In the genomic region with DNA sequence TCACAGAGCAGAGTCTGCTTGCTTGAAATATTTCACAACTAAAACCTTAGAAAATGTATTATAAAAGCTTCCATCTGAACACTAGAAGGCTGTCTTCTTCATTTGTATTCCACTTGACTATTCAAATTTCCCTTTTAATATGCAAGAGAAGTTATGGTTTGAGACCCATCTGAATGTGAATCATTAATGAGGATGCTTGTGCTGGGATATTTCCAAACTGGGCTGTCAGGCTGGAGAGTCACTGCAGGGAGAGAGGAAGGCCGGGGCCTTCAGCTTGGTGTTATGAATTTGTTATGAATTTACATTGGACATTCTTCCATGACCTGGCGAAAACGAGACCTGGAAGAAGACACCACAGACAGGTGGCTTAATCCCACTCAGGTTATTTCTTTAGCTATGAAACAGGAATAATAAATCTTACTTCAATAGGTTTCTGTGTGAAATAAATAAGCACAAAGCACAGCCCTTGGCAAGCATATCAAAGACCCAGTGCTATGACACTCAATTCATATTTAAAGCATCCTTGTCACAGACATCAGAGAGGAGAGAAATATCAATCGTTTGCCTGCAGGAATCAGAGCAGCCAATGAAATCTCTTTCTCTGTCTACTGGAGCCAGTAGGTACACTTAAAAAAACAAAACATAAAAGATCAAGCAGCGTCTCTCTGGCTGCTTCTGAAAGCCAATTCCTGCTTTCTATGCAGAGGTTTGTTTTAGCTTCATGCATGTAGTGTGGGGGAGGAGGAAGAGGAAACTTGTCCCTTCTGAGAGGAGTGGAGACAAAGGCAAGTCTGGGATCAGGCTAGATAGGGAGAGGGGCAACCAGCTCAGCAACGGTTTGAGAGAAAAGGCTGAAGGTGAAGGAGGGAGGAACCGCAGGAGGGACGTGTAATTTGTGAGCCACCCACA, we compare ENCODE assay signal across 19 mouse cellular contexts.
DNase-seq lines count a peak whose midpoint lies in the region; ATAC-seq and TF ChIP-seq lines count a peak whose summit lies in the region.
"Had no signal": no experiment of that assay in that cellular context is flagged by ENCODE, and none has a peak within 500 bp of the region (broad histone marks: within the 10 kb centered on the region; RNA-seq: fewer than 3 reads in every experiment).

No protein-coding gene starts in this region.

- no peak overlapping the region for H3K4me3 ChIP-seq in forebrain, embryonic 13.5 days
- no peak overlapping the region for H3K4me3 ChIP-seq in forebrain, embryonic 12.5 days (replicated peaks)
- no peak overlapping the region for H3K4me3 ChIP-seq in hindbrain, embryonic 15.5 days
- no peak overlapping the region for H3K4me3 ChIP-seq in midbrain, embryonic 14.5 days (replicated peaks; ENCODE audit: low read depth, low read length)
- no peak overlapping the region for H3K4me3 ChIP-seq in kidney, adult 2 months (ENCODE audit: insufficient read depth, low read depth, low read length)
- H3K4me3 ChIP-seq: embryonic facial prominence, embryonic 13.5 days; heart, embryonic 15.5 days; limb, embryonic 15.5 days had no signal

- H3K27me3 ChIP-seq in forebrain, embryonic 13.5 days = no peaks in the 10 kb centered on the region
- H3K27me3 ChIP-seq in forebrain, embryonic 12.5 days = no peaks in the 10 kb centered on the region
- no peaks in the 10 kb centered on the region for H3K27me3 ChIP-seq in hindbrain, embryonic 15.5 days
- no peaks in the 10 kb centered on the region for H3K27me3 ChIP-seq in midbrain, embryonic 14.5 days (ENCODE audit: control insufficient read depth, insufficient read depth, low read length)
- H3K27me3 ChIP-seq in kidney, adult 2 months (replicated peaks; ENCODE audit: control insufficient read depth, insufficient read depth, low read length) = no peaks in the 10 kb centered on the region
- H3K27me3 ChIP-seq: embryonic facial prominence, embryonic 13.5 days; heart, embryonic 15.5 days; limb, embryonic 15.5 days had no signal

- no peak overlapping the region for H3K4me2 ChIP-seq in forebrain, embryonic 13.5 days
- no peak overlapping the region for H3K4me2 ChIP-seq in forebrain, embryonic 12.5 days
- no peak overlapping the region for H3K4me2 ChIP-seq in hindbrain, embryonic 15.5 days
- peak overlapping the region; percentile 21 for H3K4me2 ChIP-seq in midbrain, embryonic 14.5 days (ENCODE audit: low read length)
- H3K4me2 ChIP-seq: embryonic facial prominence, embryonic 13.5 days; heart, embryonic 15.5 days; limb, embryonic 15.5 days had no signal

- no peaks in the 10 kb centered on the region for H3K4me1 ChIP-seq in forebrain, embryonic 13.5 days
- H3K4me1 ChIP-seq in forebrain, embryonic 12.5 days = peaks cover 8% of the 10 kb centered on the region; the same call in 1 of the 2 replicates
- peaks cover 6% of the 10 kb centered on the region; the same call in 1 of the 2 replicates for H3K4me1 ChIP-seq in hindbrain, embryonic 15.5 days (replicated peaks)
- H3K4me1 ChIP-seq in midbrain, embryonic 14.5 days (ENCODE audit: control insufficient read depth, insufficient read depth, low read length) = peaks cover 20% of the 10 kb centered on the region
- H3K4me1 ChIP-seq in kidney, adult 2 months (ENCODE audit: control insufficient read depth, insufficient read depth, low read length) = no peaks in the 10 kb centered on the region
- H3K4me1 ChIP-seq: embryonic facial prominence, embryonic 13.5 days; heart, embryonic 15.5 days; limb, embryonic 15.5 days had no signal

- WGBS in forebrain, embryonic 13.5 days = 30% methylated on average over 8 of the region's 8 CpGs
- 42% methylated on average over 8 of the region's 8 CpGs for WGBS in forebrain, embryonic 12.5 days
- WGBS in hindbrain, embryonic 15.5 days = 28% methylated on average over 8 of the region's 8 CpGs
- 17% methylated on average over 8 of the region's 8 CpGs for WGBS in midbrain, embryonic 14.5 days
- WGBS in kidney, adult 2 months = 40% methylated on average over 8 of the region's 8 CpGs

- no peaks in the 10 kb centered on the region for H3K9me3 ChIP-seq in forebrain, embryonic 13.5 days (replicated peaks)
- H3K9me3 ChIP-seq in forebrain, embryonic 12.5 days = no peaks in the 10 kb centered on the region
- H3K9me3 ChIP-seq in hindbrain, embryonic 15.5 days = no peaks in the 10 kb centered on the region
- H3K9me3 ChIP-seq in midbrain, embryonic 14.5 days (ENCODE audit: control insufficient read depth, low read length) = no peaks in the 10 kb centered on the region
- H3K9me3 ChIP-seq: embryonic facial prominence, embryonic 13.5 days; heart, embryonic 15.5 days; limb, embryonic 15.5 days had no signal

- TF ChIP-seq CTCF in kidney, adult 2 months (conservative IDR thresholded peaks at IDR 0.05; ENCODE audit: insufficient read depth, insufficient read length, low read depth, low read length) = no peak

- no peaks in the 10 kb centered on the region for H3K36me3 ChIP-seq in forebrain, embryonic 13.5 days (ENCODE audit: poor library complexity, severe bottlenecking)
- H3K36me3 ChIP-seq in forebrain, embryonic 12.5 days (replicated peaks) = no peaks in the 10 kb centered on the region
- no peaks in the 10 kb centered on the region for H3K36me3 ChIP-seq in hindbrain, embryonic 15.5 days
- no peaks in the 10 kb centered on the region for H3K36me3 ChIP-seq in midbrain, embryonic 14.5 days (ENCODE audit: control insufficient read depth, insufficient read depth, low read length)
- no peaks in the 10 kb centered on the region for H3K36me3 ChIP-seq in kidney, adult 2 months (ENCODE audit: control insufficient read depth, insufficient read depth, low read length)
- H3K36me3 ChIP-seq: embryonic facial prominence, embryonic 13.5 days; heart, embryonic 15.5 days; limb, embryonic 15.5 days had no signal

- peak; percentile 74 for ATAC-seq in forebrain, embryonic 13.5 days
- ATAC-seq in forebrain, embryonic 12.5 days (ENCODE audit: low FRiP score) = no peak
- no peak for ATAC-seq in hindbrain, embryonic 15.5 days (ENCODE audit: low FRiP score, low read depth)
- peak; percentile 84 for ATAC-seq in midbrain, embryonic 14.5 days (ENCODE audit: low FRiP score, low TSS enrichment)
- ATAC-seq in megakaryocyte-erythroid progenitor cell, adult 5-6 weeks (replicated peaks; ENCODE audit: low FRiP score, low TSS enrichment, poor library complexity, severe bottlenecking) = no peak
- ATAC-seq: lung, postnatal 0 days had no signal

- TF ChIP-seq POLR2A in kidney, adult 2 months (IDR thresholded peaks at IDR 0.05; ENCODE audit: low read depth, low read length) = no peak

- H3K27ac ChIP-seq in forebrain, embryonic 13.5 days = 0 out of 2 replicates have a peak overlapping the region, but pooled peaks have one; percentile 38
- H3K27ac ChIP-seq in forebrain, embryonic 12.5 days = no peak overlapping the region
- peak overlapping the region; percentile 43 for H3K27ac ChIP-seq in hindbrain, embryonic 15.5 days (replicated peaks)
- H3K27ac ChIP-seq in midbrain, embryonic 14.5 days (replicated peaks; ENCODE audit: low read depth, low read length) = peak overlapping the region; percentile 85
- H3K27ac ChIP-seq in kidney, adult 2 months (ENCODE audit: insufficient read depth, low read depth, low read length) = no peak overlapping the region
- H3K27ac ChIP-seq: embryonic facial prominence, embryonic 13.5 days; heart, embryonic 15.5 days; kidney, postnatal 0 days; limb, embryonic 15.5 days had no signal

- peak; percentile 9 for DNase-seq in embryo, embryonic 10.5 days (ENCODE audit: low spot score)
- DNase-seq in midbrain, embryonic 14.5 days = peak; percentile 74
- DNase-seq in heart, adult 8-10 months (ENCODE audit: low spot score) = no peak
- no peak for DNase-seq in kidney, adult 2 months
- DNase-seq: adrenal gland, postnatal 36 days; cerebellum, adult 2 months; gastrocnemius, postnatal 14 days; heart, adult 18-20 months; kidney, adult 11 months; thymus, postnatal 14 days had no signal

- no peak overlapping the region for H3K9ac ChIP-seq in forebrain, embryonic 13.5 days
- no peak overlapping the region for H3K9ac ChIP-seq in forebrain, embryonic 12.5 days
- H3K9ac ChIP-seq in hindbrain, embryonic 15.5 days = no peak overlapping the region
- 0 out of 2 replicates have a peak overlapping the region, but pooled peaks have one; percentile 4 for H3K9ac ChIP-seq in midbrain, embryonic 14.5 days (replicated peaks; ENCODE audit: low read length)
- H3K9ac ChIP-seq: embryonic facial prominence, embryonic 13.5 days; heart, embryonic 15.5 days; limb, embryonic 15.5 days had no signal

Comparison
In these comparisons a context has a peak if more than half of its experiments do, and no peak if none do; other contexts are left out.
1. ATAC-seq: peak in forebrain, embryonic 13.5 days (single experiment) and midbrain, embryonic 14.5 days (single experiment); none in forebrain, embryonic 12.5 days (single experiment), hindbrain, embryonic 15.5 days (single experiment) and megakaryocyte-erythroid progenitor cell, adult 5-6 weeks (single experiment).
2. H3K27ac ChIP-seq: peak in forebrain, embryonic 13.5 days (single experiment), hindbrain, embryonic 15.5 days (single experiment) and midbrain, embryonic 14.5 days (single experiment); none in forebrain, embryonic 12.5 days (single experiment) and kidney, adult 2 months (single experiment).
3. DNase-seq: peak in embryo, embryonic 10.5 days (single experiment) and midbrain, embryonic 14.5 days (single experiment); none in heart, adult 8-10 months (single experiment) and kidney, adult 2 months (single experiment).